Mouse (Mus musculus) sigmoid colon, adult 10 weeks (tissue): ENCODE data around the gene Tfap2c. TPM values are rescaled to one million over a fixed set of nuclear protein-coding genes. Genes with fewer than 3 reads are reported as not detected.

Experiments
- polyA plus RNA-seq: library from polyadenylated mRNA; stranded (reverse); fragments of 350-450 nt; fragmentation: Illumina TruSeq; extraction: RNeasy Lipid Tissue Mini Kit (QIAGEN cat#74804); gene quantifications from one replicate; pipeline ENCODE4 v1.2.3, GENCODE M21; 2014; ENCODE audit warnings: low read depth, low replicate concordance

Tfap2c gene
- not detected for polyA plus RNA-seq

DNA sequence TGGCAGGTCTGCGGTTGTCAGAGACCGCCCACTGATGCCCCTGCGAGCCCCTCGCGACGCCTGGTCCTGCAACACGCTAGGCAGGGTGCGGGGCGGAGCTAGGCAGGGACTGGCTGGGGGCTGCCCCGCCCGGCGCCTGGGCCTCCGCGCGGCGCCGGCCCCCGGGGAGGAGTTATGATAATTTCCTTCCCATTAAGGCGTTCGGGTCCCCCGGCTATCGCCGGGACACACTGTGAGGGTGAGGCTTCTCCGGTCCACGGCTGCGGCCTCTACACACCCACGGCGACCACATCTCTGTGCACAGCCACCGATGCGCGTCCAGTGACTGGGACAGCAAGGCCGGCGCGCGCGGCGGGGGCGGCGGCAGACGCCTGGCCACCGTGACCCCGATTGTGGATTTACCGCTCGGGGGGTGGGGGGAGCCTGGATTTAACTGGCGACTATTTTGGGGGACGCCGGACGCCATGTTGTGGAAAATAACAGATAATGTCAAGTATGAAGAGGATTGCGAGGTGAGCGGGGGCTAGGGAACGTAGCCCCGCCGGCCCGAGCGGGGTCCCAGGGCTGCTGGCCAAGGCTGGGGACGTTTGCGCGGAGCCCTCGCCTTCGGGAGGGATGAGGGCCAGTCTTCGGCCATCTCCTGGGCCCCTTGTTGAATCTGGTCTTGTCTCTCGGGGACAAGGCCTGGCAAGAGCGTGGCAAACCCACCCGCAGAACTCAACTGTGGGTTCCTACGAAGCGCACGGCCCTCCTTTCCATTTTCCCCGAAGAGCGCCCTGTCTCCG, at the start of gene Tfap2c:
Tfap2c (plus strand) TSS at position 223 of the 785 bp plus-strand sequence.

Other genes starting within 250 kb of the Tfap2c start
- gene Fam210b, start 204.0 kb upstream of the Tfap2c start, polyA plus RNA-seq = 29.0 TPM
- gene Aurka, start 179.1 kb upstream of the Tfap2c start, polyA plus RNA-seq = 4.5 TPM
- gene Cstf1, start 178.9 kb upstream of the Tfap2c start, polyA plus RNA-seq = 4.5 TPM
- 0.54 TPM for gene Cass4, start 155.8 kb upstream of the Tfap2c start, polyA plus RNA-seq
- 2.9 TPM for gene Rtf2, start 109.0 kb upstream of the Tfap2c start, polyA plus RNA-seq
- gene Gcnt7, start 91.0 kb upstream of the Tfap2c start, polyA plus RNA-seq = not detected
- 0.76 TPM for gene Fam209, start 77.1 kb upstream of the Tfap2c start, polyA plus RNA-seq